Comparison of ENCODE assay signal across 10 mouse cellular contexts in genomic region chr12:29083426-29084221, GRCm38 (mm10).
DNase-seq lines count a peak whose midpoint lies in the region; ATAC-seq and TF ChIP-seq lines count a peak whose summit lies in the region.
"Had no signal": no experiment of that assay in that cellular context is flagged by ENCODE, and none has a peak within 500 bp of the region (broad histone marks: within the 10 kb centered on the region; RNA-seq: fewer than 3 reads in every experiment).

No protein-coding gene starts in this region.

- no peaks in the 10 kb centered on the region for H3K36me3 ChIP-seq in kidney, postnatal 0 days (ENCODE audit: insufficient read depth, low read length)
- H3K36me3 ChIP-seq: embryonic facial prominence, embryonic 13.5 days had no signal

- no peaks in the 10 kb centered on the region for H3K27me3 ChIP-seq in kidney, postnatal 0 days (ENCODE audit: insufficient read depth, low read length)
- H3K27me3 ChIP-seq: CH12.LX; embryonic facial prominence, embryonic 13.5 days had no signal

- no peak overlapping the region for H3K4me2 ChIP-seq in kidney, postnatal 0 days (ENCODE audit: low read length)
- H3K4me2 ChIP-seq: embryonic facial prominence, embryonic 13.5 days had no signal

- H3K9ac ChIP-seq in kidney, postnatal 0 days (ENCODE audit: low read depth, low read length): no peak overlapping the region
- H3K9ac ChIP-seq: embryonic facial prominence, embryonic 13.5 days had no signal

- no peak for TF ChIP-seq CTCF in kidney, postnatal 0 days (IDR thresholded peaks at IDR 0.05; ENCODE audit: low read depth)
- TF ChIP-seq CTCF in cortical plate, adult 2 months (IDR thresholded peaks at IDR 0.05; ENCODE audit: extremely low read depth, insufficient read depth, low read length): no peak

- no peak; the same call in 1 of the 2 replicates for ATAC-seq in kidney, postnatal 0 days (replicated peaks; ENCODE audit: low FRiP score, low read depth)
- no peak for ATAC-seq in megakaryocyte, adult 5-6 weeks (ENCODE audit: poor library complexity, severe bottlenecking)
- ATAC-seq in erythroblast, adult 5-6 weeks (replicated peaks; ENCODE audit: low FRiP score, poor library complexity, severe bottlenecking): no peak
- no peak for ATAC-seq in CD4-positive, CD25-positive, alpha-beta regulatory T cell, adult 4 months

- H3K4me1 ChIP-seq in kidney, postnatal 0 days (replicated peaks; ENCODE audit: insufficient read depth, low read length): peaks cover 7% of the 10 kb centered on the region; the same call in 1 of the 2 replicates
- H3K4me1 ChIP-seq in cortical plate, adult 2 months (ENCODE audit: control insufficient read depth, insufficient read depth, low read length): peaks cover 11% of the 10 kb centered on the region
- H3K4me1 ChIP-seq: embryonic facial prominence, embryonic 13.5 days had no signal

- no peak overlapping the region for H3K4me3 ChIP-seq in kidney, postnatal 0 days (replicated peaks; ENCODE audit: low read depth, low read length)
- no peak overlapping the region for H3K4me3 ChIP-seq in cortical plate, adult 2 months (ENCODE audit: insufficient read depth, low read length)
- H3K4me3 ChIP-seq: embryonic facial prominence, embryonic 13.5 days had no signal

- H3K9me3 ChIP-seq in kidney, postnatal 0 days (replicated peaks; ENCODE audit: low read length): no peaks in the 10 kb centered on the region
- H3K9me3 ChIP-seq: embryonic facial prominence, embryonic 13.5 days had no signal

- no peak for TF ChIP-seq POLR2A in cortical plate, adult 2 months (IDR thresholded peaks at IDR 0.05; ENCODE audit: extremely low read depth, insufficient read depth, low read length)

- DNase-seq in kidney, postnatal 0 days (ENCODE audit: low spot score): peak; percentile 38
- no peak for DNase-seq in kidney, adult 9 months
- peak; percentile 83 for DNase-seq in layer of hippocampus, adult 9-11 months
- peak; percentile 83 for DNase-seq in right cerebral cortex, adult 18-20 months

- no peak overlapping the region for H3K27ac ChIP-seq in kidney, postnatal 0 days
- H3K27ac ChIP-seq in cortical plate, adult 2 months (ENCODE audit: insufficient read depth, low read length): peak overlapping the region; percentile 17
- H3K27ac ChIP-seq: embryonic facial prominence, embryonic 13.5 days had no signal

- WGBS in kidney, postnatal 0 days: 47% methylated on average over 13 of the region's 13 CpGs
